Mouse (Mus musculus) midbrain, embryonic 14.5 days (tissue): ENCODE measurements at regions not wholly inside any gene's neighbourhood (a gene's known extent, or its start where the extent isn't known, plus 50 kb on each side); places are given as distances from the start of the nearest gene placed in this dataset.

Source experiments
- ATAC-seq: fragments of 200-750 bp; cut with Nextera tagmentation; 2 replicates; pipeline ENCODE4 v1.8.0; 2017; ENCODE audit warnings: moderate number of reproducible peaks, moderate library complexity; ENCODE audit not compliant: low FRiP score, low TSS enrichment
- DNase-seq: peaks from one replicate; pipeline ENCODE4 v3.0.0-alpha.2; 2015
- H3K27ac ChIP-seq: fragments of 300-500 bp; sonication (generic); replicated peaks from 2 replicates; pipeline ENCODE4 v1.5.1; 2014; ENCODE audit warnings: mild to moderate bottlenecking, low read depth, low read length, moderate library complexity
- H3K27me3 ChIP-seq: fragments of 300-500 bp; sonication (generic); 2 replicates; pipeline ENCODE4 v1.6.1; 2014; ENCODE audit warnings: low read length, control low read depth, mixed read lengths; ENCODE audit not compliant: control insufficient read depth, insufficient read depth
- H3K36me3 ChIP-seq: fragments of 300-500 bp; sonication (generic); 2 replicates; pipeline ENCODE4 v1.6.1; 2014; ENCODE audit warnings: low read length, control low read depth; ENCODE audit not compliant: control insufficient read depth, insufficient read depth
- H3K4me1 ChIP-seq: fragments of 300-500 bp; sonication (generic); 2 replicates; pipeline ENCODE4 v1.6.1; 2014; ENCODE audit warnings: mild to moderate bottlenecking, antibody characterized with exemption, low read length, control low read depth; ENCODE audit not compliant: control insufficient read depth, insufficient read depth
- H3K4me2 ChIP-seq: fragments of 300-500 bp; sonication (generic); 2 replicates; pipeline ENCODE4 v1.6.1; 2014; ENCODE audit warnings: mild to moderate bottlenecking, low read length, moderate library complexity
- H3K4me3 ChIP-seq: fragments of 300-500 bp; sonication (generic); replicated peaks from 2 replicates; pipeline ENCODE4 v1.5.1; 2014; ENCODE audit warnings: low read depth, low read length
- H3K9ac ChIP-seq: fragments of 300-500 bp; sonication (generic); replicated peaks from 2 replicates; pipeline ENCODE4 v1.6.1; 2014; ENCODE audit warnings: mild to moderate bottlenecking, low read length, moderate library complexity
- H3K9me3 ChIP-seq: fragments of 300-500 bp; sonication (generic); 2 replicates; pipeline ENCODE4 v1.6.1; 2016; ENCODE audit warnings: low read length, control low read depth, mixed read lengths; ENCODE audit not compliant: control insufficient read depth
- WGBS: fragments of 180-500 bp; shearing (Covaris S2); extraction: QIAGEN DNeasy Blood & Tissue Kit; methylation state at CpG from one replicate; pipeline ENCODE4 v1.1.7; 2014; 5-methylcytosine and 5-hydroxymethylcytosine counted together

DNA sequence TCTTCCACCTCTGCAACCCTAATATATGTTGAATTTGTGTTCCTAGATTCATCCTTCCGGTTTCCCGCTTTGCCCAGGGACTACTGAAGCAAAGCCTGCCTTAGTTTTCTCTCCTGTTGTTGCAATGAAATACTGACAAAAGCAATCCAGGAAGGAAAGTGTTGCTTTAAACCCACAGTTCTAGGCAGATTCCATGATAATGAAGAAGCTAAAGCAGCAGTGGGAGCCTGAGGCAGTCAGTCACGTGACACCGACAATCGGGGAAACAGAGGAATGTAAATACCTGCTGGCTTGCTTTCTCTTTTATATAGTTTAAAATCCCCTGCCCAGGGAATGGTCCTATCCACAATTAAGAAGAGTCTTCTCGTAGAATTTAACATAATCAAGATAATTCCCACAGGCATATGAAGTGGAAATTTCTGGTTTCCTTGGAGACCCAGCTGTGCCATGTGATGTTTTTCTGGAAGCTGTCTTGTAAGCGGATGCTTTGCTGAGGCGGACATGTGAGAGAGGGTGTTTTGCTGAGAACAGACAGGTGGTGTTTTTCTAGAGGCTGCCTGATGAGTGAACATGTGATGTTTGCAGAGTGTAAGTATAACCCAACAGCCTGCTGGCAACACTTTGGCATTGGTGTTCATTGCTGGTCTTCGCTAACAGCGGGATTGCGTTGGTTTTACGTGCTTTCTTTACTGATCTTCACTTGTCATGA, 398.0 kb downstream of the Prim2 start:
- no peak overlapping the region; the same call in 1 of the 2 replicates for H3K27ac ChIP-seq
- H3K36me3 ChIP-seq: no peaks in the 10 kb centered on the region
- H3K9me3 ChIP-seq: no peaks in the 10 kb centered on the region
- H3K27me3 ChIP-seq: no peaks in the 10 kb centered on the region
- peak overlapping the region; percentile 35 for H3K4me2 ChIP-seq
- ATAC-seq (peak; percentile 27; the same call in 1 of the 2 replicates), DNase-seq (peak; percentile 49)
- 58% methylated on average over 12 of the region's 12 CpGs for WGBS
- H3K9ac ChIP-seq: no peak overlapping the region
- H3K4me3 ChIP-seq: 0 out of 2 replicates have a peak overlapping the region, but pooled peaks have one; percentile 8
- H3K4me1 ChIP-seq: no peaks in the 10 kb centered on the region

DNA sequence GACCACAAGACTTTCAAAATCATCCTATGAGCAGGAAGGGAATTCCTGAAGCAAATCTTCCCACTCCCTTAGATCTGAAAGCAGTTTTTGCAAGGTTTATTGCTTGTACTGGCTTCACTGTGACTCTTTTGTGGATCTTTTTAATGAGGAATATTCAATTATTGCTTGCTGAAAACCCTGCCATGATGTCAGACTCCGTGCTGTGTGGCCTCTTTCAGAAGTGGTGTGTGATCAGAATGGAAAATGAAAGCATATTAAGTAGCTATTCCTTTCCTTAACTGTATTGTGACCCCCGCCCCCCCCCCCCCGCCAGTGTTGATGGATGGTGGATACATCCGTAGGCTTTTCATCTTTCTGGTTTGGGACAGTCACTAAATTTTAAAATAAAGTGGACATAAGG, 400.4 kb downstream of the Prim2 start:
- DNase-seq: peak; percentile 20
- WGBS: 49% methylated on average over 4 of the region's 4 CpGs
- H3K27me3 ChIP-seq: no peaks in the 10 kb centered on the region
- H3K9me3 ChIP-seq: no peaks in the 10 kb centered on the region
- no peak; the same call in 1 of the 2 replicates for ATAC-seq
- no peak overlapping the region for H3K4me2 ChIP-seq
- no peak overlapping the region for H3K27ac ChIP-seq
- no peaks in the 10 kb centered on the region for H3K4me1 ChIP-seq
- H3K36me3 ChIP-seq: no peaks in the 10 kb centered on the region
- no peak overlapping the region for H3K4me3 ChIP-seq
- H3K9ac ChIP-seq: no peak overlapping the region

DNA sequence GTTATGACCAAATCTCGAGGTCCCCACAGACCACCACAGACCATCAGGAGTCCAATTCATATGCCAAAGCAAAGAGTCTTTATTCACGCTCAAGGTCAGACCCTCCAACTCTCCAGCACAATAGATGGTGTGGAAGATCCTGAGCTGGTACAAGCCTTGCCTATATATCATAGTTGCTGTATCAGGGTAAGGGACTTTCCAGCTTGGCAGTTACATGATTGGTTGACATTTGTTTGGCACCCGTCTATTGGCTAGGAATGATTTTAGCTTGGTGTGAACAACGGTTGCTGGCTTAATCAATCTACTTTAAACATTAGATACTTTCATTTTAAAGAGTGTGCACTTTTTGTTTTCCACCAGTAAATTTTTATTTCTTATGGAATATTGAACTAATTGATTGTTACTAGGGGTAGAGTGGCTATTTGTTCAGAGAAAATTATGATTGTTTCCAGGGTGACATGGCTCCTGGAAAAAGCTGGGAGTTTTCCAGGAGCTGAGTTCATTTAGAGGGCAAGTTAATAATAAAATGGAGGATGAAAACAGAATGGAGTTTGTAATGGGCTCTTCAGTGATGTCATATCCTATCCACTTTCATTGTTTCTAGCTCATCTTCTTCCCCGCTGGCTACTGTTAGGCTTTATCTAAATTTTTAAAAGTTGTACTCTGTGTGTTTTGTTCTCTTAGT, 403.7 kb downstream of the Prim2 start:
- Histone ChIP-seq H3K36me3 (no peaks in the 10 kb centered on the region), H3K9me3 (no peaks in the 10 kb centered on the region), H3K27ac (no peak overlapping the region), H3K4me3 (no peak overlapping the region), H3K4me2 (no peak overlapping the region), H3K27me3 (no peaks in the 10 kb centered on the region), H3K9ac (no peak overlapping the region), H3K4me1 (no peaks in the 10 kb centered on the region)
- 87% methylated on average over 5 of the region's 5 CpGs for WGBS
- DNase-seq (no peak), ATAC-seq (no peak)

DNA sequence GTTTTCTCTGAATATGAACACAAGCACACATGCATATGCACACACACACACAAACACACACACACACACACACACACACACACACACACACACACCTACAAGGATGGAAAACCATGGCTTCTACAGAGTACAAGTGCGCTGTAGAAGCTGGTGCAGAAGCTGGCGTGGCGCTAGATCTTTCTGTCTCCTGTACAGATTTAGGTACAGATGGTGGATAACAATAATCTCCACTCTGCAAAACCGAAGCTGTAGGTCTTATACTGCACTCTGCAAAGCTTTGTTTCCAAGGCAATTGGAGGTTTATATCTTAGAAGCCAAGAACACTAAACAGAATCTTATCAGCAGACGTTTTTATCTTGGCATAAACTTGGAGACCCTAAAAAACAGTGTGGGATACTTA, 420.1 kb downstream of the Prim2 start:
- no peaks in the 10 kb centered on the region for H3K27me3 ChIP-seq
- H3K9ac ChIP-seq: no peak overlapping the region
- ATAC-seq (no peak), DNase-seq (no peak)
- no peak overlapping the region for H3K4me3 ChIP-seq
- WGBS: 88% methylated on average over 5 of the region's 5 CpGs
- no peaks in the 10 kb centered on the region for H3K4me1 ChIP-seq
- H3K4me2 ChIP-seq: no peak overlapping the region
- no peaks in the 10 kb centered on the region for H3K9me3 ChIP-seq
- no peak overlapping the region for H3K27ac ChIP-seq
- no peaks in the 10 kb centered on the region for H3K36me3 ChIP-seq

DNA sequence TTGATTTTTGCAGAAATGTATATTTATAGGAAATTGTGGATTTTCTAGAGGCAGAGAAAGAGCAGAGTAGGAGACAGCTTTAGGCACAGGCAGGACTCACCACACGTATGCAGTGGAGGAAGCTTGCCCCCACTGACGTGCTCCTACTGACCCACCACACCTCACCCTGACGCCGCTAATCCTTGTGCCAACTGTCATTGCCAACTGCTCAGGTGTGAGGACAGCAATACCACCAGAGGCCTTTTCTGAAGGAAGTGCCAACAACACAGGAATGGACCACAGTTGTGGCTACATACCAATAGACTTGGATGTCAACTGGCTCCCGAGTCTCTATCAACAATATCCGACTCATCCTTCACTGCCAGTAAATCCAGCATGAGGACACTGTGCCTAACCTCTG, 422.5 kb downstream of the Prim2 start:
- Histone ChIP-seq H3K36me3 (no peaks in the 10 kb centered on the region), H3K4me2 (no peak overlapping the region), H3K4me1 (no peaks in the 10 kb centered on the region), H3K27me3 (no peaks in the 10 kb centered on the region), H3K4me3 (no peak overlapping the region), H3K9me3 (no peaks in the 10 kb centered on the region), H3K9ac (no peak overlapping the region), H3K27ac (no peak overlapping the region)
- ATAC-seq (no peak), DNase-seq (no peak)
- WGBS: 88% methylated on average over 6 of the region's 6 CpGs

DNA sequence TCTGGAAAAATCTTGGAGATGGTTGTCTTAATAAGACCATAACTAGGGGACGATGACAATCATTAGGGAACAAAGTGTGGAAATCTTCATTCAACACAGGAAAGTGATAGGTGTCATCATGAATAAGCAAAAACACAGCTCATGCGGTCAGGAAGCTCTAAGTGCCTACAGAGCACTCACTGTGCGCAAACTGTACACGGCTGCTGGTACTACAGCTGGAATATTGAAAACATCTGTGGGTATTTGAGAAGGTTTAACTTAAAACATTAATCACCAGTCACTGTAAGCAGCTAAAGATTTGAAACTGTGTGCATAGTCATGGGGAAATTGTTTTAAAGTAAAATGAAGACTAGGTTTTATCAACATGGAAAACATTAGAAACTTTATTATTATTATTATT, 424.4 kb downstream of the Prim2 start:
- H3K9ac ChIP-seq: no peak overlapping the region
- H3K27ac ChIP-seq: no peak overlapping the region
- no peaks in the 10 kb centered on the region for H3K4me1 ChIP-seq
- no peak overlapping the region for H3K4me2 ChIP-seq
- H3K4me3 ChIP-seq: no peak overlapping the region
- no peaks in the 10 kb centered on the region for H3K9me3 ChIP-seq
- no peaks in the 10 kb centered on the region for H3K27me3 ChIP-seq
- WGBS: 92% methylated on average over 4 of the region's 4 CpGs
- no peak for ATAC-seq
- no peak for DNase-seq
- H3K36me3 ChIP-seq: no peaks in the 10 kb centered on the region

DNA sequence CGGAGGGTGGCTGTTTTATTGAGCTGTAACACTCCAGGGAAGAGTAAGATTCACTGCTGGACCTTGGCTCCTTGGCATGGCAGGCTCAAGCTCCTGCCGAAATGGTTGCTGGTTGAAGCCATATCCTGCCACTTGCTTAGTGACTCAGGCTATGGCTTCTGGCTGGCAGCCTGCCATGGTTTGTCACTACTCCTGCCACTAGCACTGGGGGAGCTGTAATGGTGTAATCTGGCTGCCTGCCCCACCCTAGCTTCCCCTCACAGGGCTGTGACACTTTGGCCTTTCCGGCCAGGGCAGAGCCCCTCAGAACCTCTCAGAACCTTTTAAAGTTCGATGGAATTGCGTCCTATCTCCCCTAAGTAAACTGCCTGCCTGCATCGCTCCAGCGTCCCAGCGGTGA, 424.9 kb downstream of the Prim2 start:
- DNase-seq: no peak
- Histone ChIP-seq H3K36me3 (no peaks in the 10 kb centered on the region), H3K4me1 (no peaks in the 10 kb centered on the region), H3K9me3 (no peaks in the 10 kb centered on the region), H3K9ac (no peak overlapping the region), H3K4me3 (no peak overlapping the region), H3K27me3 (no peaks in the 10 kb centered on the region), H3K27ac (no peak overlapping the region), H3K4me2 (no peak overlapping the region)
- 94% methylated on average over 8 of the region's 8 CpGs for WGBS
- ATAC-seq: no peak

DNA sequence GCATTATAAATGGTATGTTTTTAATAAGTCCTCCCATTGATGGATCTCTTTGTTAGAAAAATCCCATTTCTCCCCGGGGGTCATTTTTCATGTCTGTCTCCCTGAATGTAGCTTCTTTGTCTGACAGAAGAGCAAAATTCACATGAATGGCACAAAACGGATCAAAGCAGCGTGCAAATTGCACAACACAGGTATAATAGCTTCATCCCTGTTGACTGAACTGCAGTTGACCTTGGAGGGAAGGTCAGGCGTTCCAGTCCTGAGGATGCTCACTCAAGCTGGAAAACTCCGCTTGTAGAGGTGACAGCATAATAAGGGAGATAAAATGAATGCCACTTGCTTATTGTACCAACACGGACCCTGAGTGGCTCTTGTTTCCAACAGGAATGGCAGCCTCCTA, 446.6 kb downstream of the Prim2 start:
- DNase-seq: no peak
- ATAC-seq: no peak
- Histone ChIP-seq H3K4me2 (no peak overlapping the region), H3K9ac (no peak overlapping the region), H3K4me3 (no peak overlapping the region), H3K27ac (no peak overlapping the region), H3K4me1 (no peaks in the 10 kb centered on the region), H3K9me3 (no peaks in the 10 kb centered on the region), H3K27me3 (no peaks in the 10 kb centered on the region), H3K36me3 (no peaks in the 10 kb centered on the region)
- 55% methylated on average over 6 of the region's 6 CpGs for WGBS

DNA sequence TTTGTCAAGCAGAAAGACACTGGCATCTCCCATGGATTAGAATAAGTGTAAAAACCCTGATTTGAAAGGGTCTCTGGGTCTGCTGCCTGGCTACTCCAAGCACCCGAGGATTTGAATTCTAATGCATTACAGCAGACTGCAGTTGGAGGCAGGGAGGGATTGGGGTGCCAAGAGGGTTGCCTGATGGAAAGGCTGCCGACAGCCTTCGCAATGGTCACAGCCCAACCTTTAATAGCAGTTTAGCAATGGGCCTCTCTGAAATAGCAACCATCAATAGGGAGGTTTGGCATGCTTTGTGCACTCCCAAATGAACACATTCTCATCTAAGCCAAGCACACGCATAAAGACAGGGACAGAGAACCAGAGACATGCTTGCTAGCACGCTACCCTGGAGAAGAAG, 454.8 kb downstream of the Prim2 start:
- H3K9me3 ChIP-seq: no peaks in the 10 kb centered on the region
- H3K9ac ChIP-seq: 0 out of 2 replicates have a peak overlapping the region, but pooled peaks have one; percentile 9
- DNase-seq (peak; percentile 72), ATAC-seq (peak; percentile 74)
- WGBS: 19% methylated on average over 5 of the region's 5 CpGs
- H3K36me3 ChIP-seq: no peaks in the 10 kb centered on the region
- no peaks in the 10 kb centered on the region for H3K27me3 ChIP-seq
- peak overlapping the region; percentile 53 for H3K27ac ChIP-seq
- H3K4me3 ChIP-seq: no peak overlapping the region
- peaks cover 7% of the 10 kb centered on the region; the same call in 1 of the 2 replicates for H3K4me1 ChIP-seq
- no peak overlapping the region for H3K4me2 ChIP-seq
